Comparison of ENCODE assay signal across 8 mouse cellular contexts in genomic region chr17:5733400-5733799, GRCm38 (mm10).
A peak's percentile ranks its signal among the peaks of the same experiment; 100 is the strongest.
DNase-seq lines count a peak whose midpoint lies in the region; ATAC-seq lines count a peak whose summit lies in the region.

No protein-coding gene starts in this region.

- ATAC-seq in megakaryocyte, adult 5-6 weeks (ENCODE audit: poor library complexity, severe bottlenecking), result peak; percentile 39

- peak; percentile 48 to 77 for DNase-seq in adrenal gland, adult (ENCODE audit: inconsistent age in 2 of 2, low spot score in 1 of 2)
- DNase-seq in adrenal gland, adult 8-10 months, result no peak
- DNase-seq in ovary, postnatal 36 days (ENCODE audit: low spot score), result peak; percentile 16
- no peak for DNase-seq in ovary, adult 18-20 months (ENCODE audit: low spot score)
- DNase-seq in cerebellum, postnatal 25 days, result peak; percentile 42 to 78
- DNase-seq in kidney, postnatal 14 days, result peak; percentile 47
- DNase-seq in thymus, postnatal 0 days (ENCODE audit: low spot score), result peak; percentile 84

Comparison
In these comparisons a context has a peak if more than half of its experiments do, and no peak if none do; other contexts are left out.
1. DNase-seq: peak in adrenal gland, adult (2 of 2), ovary, postnatal 36 days (single experiment), cerebellum, postnatal 25 days (2 of 2), kidney, postnatal 14 days (single experiment) and thymus, postnatal 0 days (single experiment); none in adrenal gland, adult 8-10 months (single experiment) and ovary, adult 18-20 months (single experiment).